In the genomic region with DNA sequence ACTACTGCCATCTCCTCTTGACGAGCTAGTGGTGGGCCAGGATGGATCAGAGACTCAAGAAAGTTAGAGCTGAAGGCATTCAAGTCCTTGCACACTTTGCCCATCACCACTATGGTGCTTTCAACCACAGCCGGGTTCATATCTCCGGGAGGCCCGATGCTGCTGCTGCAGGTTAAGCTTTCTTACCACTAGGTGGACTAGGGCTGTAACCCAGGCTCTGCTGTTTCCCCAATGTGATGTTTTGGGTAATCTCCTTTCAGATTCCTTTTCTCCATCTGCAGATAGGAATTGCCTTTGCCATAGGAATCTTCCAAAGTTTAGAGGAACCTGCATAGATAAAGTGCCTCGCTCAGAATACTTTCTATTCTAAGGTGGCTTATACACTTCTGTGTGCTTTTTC, we compare ENCODE assay signal across 1 mouse cellular context.
TF ChIP-seq lines count a peak whose summit lies in the region.

No protein-coding gene starts in this region.

TF ChIP-seq in MEL, 35 proteins besides CTCF, POLR2A, EP300 and RAD21:
- TF ChIP-seq TAL1 (IDR thresholded peaks at IDR 0.05; ENCODE audit: low read length): no peak
- 0 out of 2 replicates have a peak, but pooled peaks have one; percentile 19 for TF ChIP-seq SMC3 (IDR thresholded peaks at IDR 0.05; ENCODE audit: low read depth, low read length)
- TF ChIP-seq CHD2 (IDR thresholded peaks at IDR 0.05; ENCODE audit: low read length): no peak
- TF ChIP-seq MAX (IDR thresholded peaks at IDR 0.05; ENCODE audit: low read length): no peak
